Mouse (Mus musculus): ENCODE results near the gene Akt3.

The Akt3 gene

DNA sequence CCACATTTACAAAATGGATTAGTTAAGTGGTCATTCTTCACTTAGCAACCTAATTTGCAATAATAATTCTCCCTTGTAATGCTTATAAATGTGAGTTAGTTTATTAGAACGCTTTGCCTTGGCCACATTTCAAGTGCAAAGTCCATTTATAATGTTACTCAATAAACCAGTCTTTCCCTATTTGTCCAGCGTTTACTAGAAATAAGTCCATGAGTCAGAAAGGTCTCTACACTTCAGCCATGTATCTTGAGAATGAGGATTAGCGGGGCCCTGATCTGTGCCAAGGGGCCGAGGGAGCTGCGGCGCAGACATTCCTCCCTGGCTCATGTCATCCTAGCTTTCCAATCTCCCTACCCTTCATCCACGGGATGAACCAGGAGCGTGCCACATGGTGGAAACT, 275.3 kb downstream of the Akt3 start:
- DNase-seq (ENCODE audit: low read depth) = no peak

DNA sequence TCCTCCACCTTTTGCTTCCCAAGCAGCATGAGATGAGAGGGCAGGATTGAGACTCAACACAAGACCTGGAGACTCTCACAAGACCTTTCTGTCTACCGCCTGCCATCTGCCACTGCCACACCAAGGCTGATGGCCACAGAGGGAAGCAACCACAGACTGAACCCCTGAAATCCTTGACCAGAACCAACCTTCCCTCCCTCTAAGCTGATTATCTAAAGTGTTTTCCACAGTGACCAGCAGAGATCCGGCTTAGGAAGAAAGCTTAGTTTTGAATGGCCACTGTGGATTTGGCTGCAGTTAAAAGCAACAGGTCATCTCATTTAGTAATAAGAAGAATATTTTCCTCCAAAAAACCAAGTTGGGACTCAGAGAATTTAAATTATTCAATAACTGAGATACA, 276.5 kb downstream of the Akt3 start:
- DNase-seq (ENCODE audit: low read depth) = no peak

DNA sequence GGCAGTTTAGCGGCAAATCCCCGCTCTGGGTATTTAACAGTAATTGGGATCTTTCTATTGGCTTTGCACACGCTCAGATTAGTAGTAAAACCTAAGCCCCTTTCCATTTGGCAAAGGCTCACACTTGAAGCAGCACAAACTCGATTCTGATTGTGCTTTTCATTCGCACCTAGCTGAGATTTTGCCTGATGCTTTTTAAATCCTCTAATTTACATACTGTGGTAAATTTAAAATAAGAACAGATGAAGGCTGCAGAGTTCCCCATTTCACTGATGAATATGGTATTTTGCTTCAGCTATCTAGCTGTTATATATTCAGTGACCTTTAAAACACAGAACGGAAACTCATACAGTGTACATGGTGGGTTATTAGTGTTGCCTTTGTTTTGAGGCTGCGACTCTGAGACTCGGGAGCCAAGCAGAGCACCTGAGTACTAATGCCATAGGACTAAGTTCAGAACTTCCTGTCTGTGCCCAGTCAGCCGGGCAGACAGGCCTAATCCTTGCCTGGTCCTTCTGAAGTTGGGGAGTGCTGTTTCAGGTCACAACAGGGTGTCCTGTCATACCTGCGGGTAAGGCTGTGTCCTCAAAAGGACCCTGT, 277.1 kb downstream of the Akt3 start:
- no peak for DNase-seq (ENCODE audit: low read depth)

DNA sequence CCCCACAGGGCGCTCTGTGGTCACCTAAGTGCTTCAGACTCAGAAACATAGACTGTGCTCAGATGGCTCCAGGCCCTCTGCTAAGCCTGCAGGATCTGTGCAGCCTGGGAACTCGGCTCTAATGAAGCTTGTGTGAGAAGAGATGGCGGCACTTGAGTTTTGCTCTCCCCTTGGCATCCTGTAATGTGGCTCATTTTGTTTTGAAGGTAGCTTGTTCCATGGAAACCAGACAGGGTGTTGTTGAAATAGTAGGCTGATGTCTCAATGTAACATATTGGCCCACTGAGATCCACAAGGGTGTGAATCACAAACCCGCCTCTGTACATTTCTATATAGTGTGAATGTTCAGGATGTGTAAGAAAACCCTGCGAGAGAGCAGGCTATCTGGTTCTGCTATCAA, 277.9 kb downstream of the Akt3 start:
- DNase-seq (ENCODE audit: low read depth) = no peak

DNA sequence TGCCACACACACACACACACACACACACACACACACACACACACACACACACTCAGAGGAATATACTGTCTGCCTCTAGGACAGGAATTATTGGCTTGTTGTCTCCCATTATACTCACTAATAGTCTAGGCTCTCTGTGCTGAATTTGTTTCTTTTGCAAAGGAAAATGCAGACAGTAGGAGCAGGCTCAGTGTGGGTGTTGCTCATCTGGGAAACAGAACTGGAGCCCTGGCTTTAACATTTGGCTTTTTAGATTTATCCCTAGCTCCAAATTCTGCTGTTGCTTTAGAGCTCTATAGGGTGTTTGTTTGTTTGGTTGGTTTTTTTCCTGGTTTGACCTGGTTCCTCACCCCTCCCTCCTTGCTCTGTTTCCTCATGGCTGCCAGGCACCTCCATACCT, 278.8 kb downstream of the Akt3 start:
- DNase-seq (ENCODE audit: low read depth) = no peak

DNA sequence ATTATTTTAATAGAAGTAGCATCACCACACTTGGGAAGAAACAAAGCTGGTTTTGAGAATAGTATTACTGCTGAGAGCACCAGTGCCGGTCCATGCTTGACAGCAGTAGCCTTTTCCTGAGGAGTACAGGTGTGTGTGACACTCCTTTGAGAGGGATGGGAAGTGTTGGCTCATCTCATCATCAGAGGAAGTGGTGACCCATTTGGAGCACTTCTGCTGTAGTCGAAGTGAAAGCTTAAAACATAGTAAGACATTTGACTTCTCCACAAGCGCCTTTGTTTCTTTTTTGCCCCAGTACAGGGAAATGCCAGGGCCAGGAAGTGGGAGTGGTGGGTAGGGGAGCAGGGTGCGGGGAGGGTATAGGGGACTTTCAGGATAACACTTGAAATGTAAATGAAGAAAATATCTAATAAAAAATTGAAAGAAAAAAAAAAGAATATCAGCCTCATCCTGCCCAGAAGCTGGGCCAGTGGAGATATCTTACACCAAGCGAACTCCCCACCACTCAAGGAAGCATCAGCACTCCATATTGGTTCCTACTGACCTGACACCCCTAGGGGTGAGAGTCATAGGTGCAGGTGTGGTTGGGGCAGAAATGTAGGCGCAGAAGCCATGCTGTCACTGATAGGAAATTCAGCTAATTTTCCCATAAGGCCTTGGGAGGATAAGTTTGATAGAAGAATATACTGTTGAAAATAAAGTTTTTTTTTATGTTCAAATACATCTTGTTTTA, 284.5 kb downstream of the Akt3 start:
- DNase-seq (ENCODE audit: low read depth) = peak; percentile 23

GRCm38 (mm10) chr1:176971479-176971797, 286.6 kb downstream of the Akt3 start:
- no peak for DNase-seq (ENCODE audit: low read depth)

GRCm38 (mm10) chr1:176970635-176971478, 287.1 kb downstream of the Akt3 start:
- DNase-seq (ENCODE audit: low read depth) = no peak

Data from induced T-regulatory cell, adult 2 months (primary cell).